Mouse (Mus musculus) G1E (cell line): ENCODE measurements around the gene Syn3. TPM values are rescaled to one million over a fixed set of nuclear protein-coding genes. Genes with fewer than 3 reads are reported as not detected.

Source experiments
- ATAC-seq: 2 replicates; pipeline ENCODE4 v1.8.0; 2016; ENCODE audit warnings: mild to moderate bottlenecking; ENCODE audit not compliant: insufficient number of reproducible peaks, poor library complexity, low FRiP score, severe bottlenecking; ENCODE audit errors: extremely low read depth
- DNase-seq: peaks from one replicate; pipeline ENCODE4 v3.0.0; 2012; ENCODE audit warnings: low spot score
- H3K27me3 ChIP-seq: 2 replicates; pipeline ENCODE4 v1.6.1; 2012; ENCODE audit warnings: mild to moderate bottlenecking, low read length, inconsistent platforms; ENCODE audit not compliant: insufficient read depth
- H3K36me3 ChIP-seq: replicated peaks from 2 replicates; pipeline ENCODE3; 2012; ENCODE audit warnings: mild to moderate bottlenecking, inconsistent platforms
- H3K4me1 ChIP-seq: 2 replicates; pipeline ENCODE4 v1.6.1; 2012; ENCODE audit warnings: low read depth, low read length, inconsistent platforms, mixed read lengths; ENCODE audit not compliant: insufficient read depth
- H3K4me3 ChIP-seq: 2 replicates; pipeline ENCODE4 v1.5.1; 2012; ENCODE audit warnings: low read depth, mild to moderate bottlenecking, inconsistent platforms, low read length, moderate library complexity, mixed read lengths
- H3K9me3 ChIP-seq: replicated peaks from 2 replicates; pipeline ENCODE4 v1.6.1; 2012; ENCODE audit warnings: inconsistent platforms
- CTCF ChIP-seq: IDR thresholded peaks from 2 replicates; pipeline ENCODE4 v1.5.1; 2012; ENCODE audit warnings: low read depth, low read length, inconsistent platforms, mixed read lengths
- GATA1 ChIP-seq: IDR thresholded peaks from 2 replicates; pipeline ENCODE4 v1.6.1; 2012; ENCODE audit warnings: borderline replicate concordance, low read length, inconsistent platforms, mixed read lengths
- GATA2 ChIP-seq: IDR thresholded peaks from 2 replicates; pipeline ENCODE4 v1.6.1; 2012; ENCODE audit warnings: low read depth, low read length, inconsistent platforms, borderline replicate concordance
- POLR2AphosphoS5 ChIP-seq: IDR thresholded peaks from 2 replicates; pipeline ENCODE4 v1.6.1; 2012; ENCODE audit warnings: low read depth, low read length, inconsistent platforms; ENCODE audit not compliant: insufficient replicate concordance
- TAL1 ChIP-seq: conservative IDR thresholded peaks from 2 replicates; pipeline ENCODE4 v1.6.1; 2012; ENCODE audit warnings: low read depth, low read length, inconsistent platforms, mixed read lengths
- polyA plus RNA-seq: library from polyadenylated mRNA; stranded (reverse); fragments of >175 nt; gene quantifications from 2 replicates; pipeline ENCODE4 v1.2.3, GENCODE M21; 2012
- total RNA-seq, 2 experiments: library from RNA; stranded (forward) in 1 of 2; stranded (reverse) in 1 of 2; fragments of 200-1000 nt in 1 of 2; fragments of >200 nt in 1 of 2; fragmentation: Nextera tagmentation in 1 of 2; gene quantifications; 2 replicates each; pipeline ENCODE4 v1.2.3; 2014 to 2017

The Syn3 gene
- total and polyA plus RNA-seq, 3 experiments: 0.44 TPM; not detected in 2

DNA sequence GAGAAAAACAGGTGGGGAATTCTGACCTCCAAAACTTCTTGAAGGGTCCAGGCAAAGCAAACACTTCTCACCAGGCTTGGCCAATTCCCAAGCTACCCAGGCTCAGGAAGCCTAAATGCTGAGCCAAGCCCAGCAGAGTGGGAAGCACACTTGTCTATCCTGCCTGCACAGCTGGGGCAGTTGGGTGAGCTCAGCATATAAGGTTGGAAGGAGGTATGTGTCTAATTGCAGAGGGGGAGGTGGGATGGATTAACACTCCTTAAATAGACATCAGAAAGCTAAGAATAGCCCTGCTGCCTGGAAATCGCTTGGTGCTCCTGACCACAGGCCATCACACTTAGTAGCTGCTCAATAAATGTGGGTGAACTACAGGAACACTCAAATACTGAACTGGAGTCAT is 185.2 kb downstream of the Syn3 start:
- DNase-seq (no peak), ATAC-seq (no peak)
- Histone ChIP-seq H3K9me3 (no peaks in the 10 kb centered on the region), H3K4me3 (no peak overlapping the region), H3K36me3 (peaks cover 77% of the 10 kb centered on the region), H3K4me1 (peaks cover 9% of the 10 kb centered on the region), H3K27me3 (no peaks in the 10 kb centered on the region)
- TF ChIP-seq GATA1: no peak
- TF ChIP-seq GATA2: no peak
- TF ChIP-seq POLR2AphosphoS5: no peak
- TF ChIP-seq TAL1: no peak
- TF ChIP-seq CTCF: no peak

DNA sequence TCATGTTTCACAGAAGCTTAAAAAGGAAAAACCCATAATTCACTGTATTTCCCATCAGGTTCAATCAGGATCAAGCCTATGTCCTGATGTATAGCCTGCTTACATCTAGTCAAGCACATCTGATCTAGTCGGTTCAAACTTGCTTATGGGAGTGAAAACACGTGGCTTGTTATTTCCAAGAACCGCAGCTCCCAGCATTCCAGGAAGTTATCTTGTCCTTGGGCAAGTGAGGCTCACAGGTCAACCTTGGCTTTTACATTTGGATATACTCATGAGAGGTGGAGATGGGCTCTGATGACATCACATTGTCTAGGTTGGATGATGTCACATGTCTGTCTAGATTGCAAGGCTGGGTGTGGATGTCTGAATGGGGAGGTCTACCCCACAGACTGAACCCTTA is 185.7 kb downstream of the Syn3 start:
- Histone ChIP-seq H3K9me3 (no peaks in the 10 kb centered on the region), H3K27me3 (no peaks in the 10 kb centered on the region), H3K4me3 (no peak overlapping the region), H3K36me3 (peaks cover 80% of the 10 kb centered on the region), H3K4me1 (peaks cover 14% of the 10 kb centered on the region)
- TF ChIP-seq GATA2 (no peak), POLR2AphosphoS5 (no peak), CTCF (no peak), TAL1 (no peak), GATA1 (no peak)
- ATAC-seq: no peak
- DNase-seq: no peak

DNA sequence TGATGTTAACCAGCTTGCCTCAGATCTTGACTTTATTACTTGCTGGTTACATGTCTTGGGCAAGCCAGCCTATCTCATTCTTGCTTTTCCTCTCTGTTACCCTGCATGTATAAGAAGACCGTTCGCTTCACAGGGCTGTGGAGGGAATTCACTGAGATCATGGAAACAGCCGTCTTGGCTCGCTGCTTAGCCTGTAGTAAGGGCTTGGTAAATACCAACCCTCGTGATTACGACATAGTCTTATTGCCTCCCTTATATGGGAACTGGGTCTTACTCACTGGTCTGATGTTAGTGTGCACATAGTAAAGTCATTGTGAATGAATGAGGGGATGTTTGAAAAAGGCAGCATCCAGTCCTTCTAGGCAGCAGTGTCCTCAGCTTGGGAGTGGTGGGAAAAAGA is 188.2 kb downstream of the Syn3 start:
- H3K36me3 ChIP-seq: peaks cover 79% of the 10 kb centered on the region
- no peak for DNase-seq
- TF ChIP-seq TAL1 (no peak), GATA2 (no peak), CTCF (no peak), GATA1 (no peak), POLR2AphosphoS5 (no peak)
- no peak overlapping the region for H3K4me3 ChIP-seq
- H3K4me1 ChIP-seq: peaks cover 17% of the 10 kb centered on the region
- ATAC-seq: no peak
- no peaks in the 10 kb centered on the region for H3K27me3 ChIP-seq
- no peaks in the 10 kb centered on the region for H3K9me3 ChIP-seq

DNA sequence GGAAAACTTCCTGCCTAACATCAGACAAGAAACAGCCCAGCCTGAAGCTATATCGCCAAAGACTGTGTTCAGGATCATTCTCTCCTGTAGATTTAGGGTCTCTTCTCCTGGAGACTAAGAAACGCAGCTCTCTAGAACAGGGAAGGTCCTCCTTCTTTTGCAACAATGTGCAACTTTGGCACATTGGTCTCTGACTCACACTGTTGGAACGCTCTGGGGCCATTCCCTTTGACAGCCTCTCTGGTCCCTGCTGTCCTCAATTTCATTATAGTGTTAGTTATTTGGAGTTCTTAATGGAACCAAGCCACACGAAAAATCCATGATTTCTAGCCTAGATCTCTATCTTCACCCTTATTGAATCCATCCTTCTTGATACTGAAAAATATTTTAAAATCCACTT is 191.5 kb downstream of the Syn3 start:
- H3K27me3 ChIP-seq: no peaks in the 10 kb centered on the region
- H3K9me3 ChIP-seq: no peaks in the 10 kb centered on the region; the same call in 1 of the 2 replicates
- no peak overlapping the region for H3K4me3 ChIP-seq
- no peak for ATAC-seq
- H3K4me1 ChIP-seq: peaks cover 32% of the 10 kb centered on the region
- TF ChIP-seq GATA1 (no peak), GATA2 (no peak), POLR2AphosphoS5 (no peak), TAL1 (no peak), CTCF (no peak)
- H3K36me3 ChIP-seq: peaks cover 66% of the 10 kb centered on the region
- DNase-seq: no peak

DNA sequence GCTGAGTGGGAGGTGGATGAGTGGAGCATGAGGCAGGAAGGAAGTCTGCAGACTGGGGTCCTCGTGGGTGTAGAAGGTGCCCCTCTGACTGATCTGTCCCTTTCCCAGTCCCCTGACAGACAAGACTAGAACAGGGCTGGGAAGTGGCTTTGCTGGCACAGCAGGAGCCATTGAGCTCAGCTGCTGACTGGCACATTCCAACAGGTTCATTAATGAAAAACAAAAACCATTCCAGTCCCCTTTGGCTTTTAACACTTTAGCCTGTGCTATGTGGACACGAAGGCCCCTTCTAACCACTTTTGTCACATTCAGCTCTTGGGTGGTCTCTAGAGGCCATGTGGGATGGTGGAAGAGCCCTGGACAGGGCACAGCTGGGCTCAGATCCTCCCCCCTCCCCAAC is 194.1 kb downstream of the Syn3 start:
- H3K36me3 ChIP-seq: peaks cover 49% of the 10 kb centered on the region
- DNase-seq (no peak), ATAC-seq (no peak)
- no peaks in the 10 kb centered on the region; the same call in 1 of the 2 replicates for H3K27me3 ChIP-seq
- H3K9me3 ChIP-seq: peaks cover 5% of the 10 kb centered on the region
- H3K4me1 ChIP-seq: peaks cover 43% of the 10 kb centered on the region
- TF ChIP-seq CTCF (no peak), GATA2 (no peak), POLR2AphosphoS5 (no peak), TAL1 (no peak), GATA1 (no peak)
- H3K4me3 ChIP-seq: peak overlapping the region; percentile 23; the same call in 1 of the 2 replicates

DNA sequence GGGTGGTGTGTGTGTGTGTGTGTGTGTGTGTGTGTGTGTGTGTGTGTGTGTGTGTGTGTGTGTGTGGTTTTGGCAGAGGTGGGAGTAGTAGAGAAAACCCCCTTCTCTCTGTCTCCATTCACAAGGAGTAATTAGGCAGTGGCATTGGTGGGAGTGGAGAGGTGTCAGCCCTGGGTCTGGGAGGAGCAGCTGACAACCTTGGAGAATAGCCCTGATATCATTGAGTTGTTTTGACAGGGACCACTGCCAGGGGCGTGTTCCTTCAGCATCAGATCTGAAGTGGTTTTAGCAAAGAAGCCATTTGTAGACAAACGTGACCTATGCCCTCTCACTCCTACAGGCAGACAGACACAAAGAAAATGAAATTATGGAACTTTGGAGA is 195.2 kb downstream of the Syn3 start:
- peaks cover 43% of the 10 kb centered on the region for H3K4me1 ChIP-seq
- peaks cover 38% of the 10 kb centered on the region for H3K36me3 ChIP-seq
- peak overlapping the region; percentile 61; the same call in 1 of the 2 replicates for H3K4me3 ChIP-seq
- no peaks in the 10 kb centered on the region; the same call in 1 of the 2 replicates for H3K27me3 ChIP-seq
- ATAC-seq (no peak), DNase-seq (no peak)
- TF ChIP-seq GATA1: no peak
- no peak for TF ChIP-seq POLR2AphosphoS5
- no peak for TF ChIP-seq GATA2
- no peak for TF ChIP-seq CTCF
- no peak for TF ChIP-seq TAL1
- H3K9me3 ChIP-seq: peaks cover 5% of the 10 kb centered on the region
